Mouse (Mus musculus) WW6 (cell line): ENCODE results near the gene Galnt12.

ENCODE experiments used
- DNase-seq: peaks from one replicate; pipeline ENCODE4 v3.0.0-alpha.2; 2013; ENCODE audit warnings: low read depth, low spot score

The Galnt12 gene

DNA sequence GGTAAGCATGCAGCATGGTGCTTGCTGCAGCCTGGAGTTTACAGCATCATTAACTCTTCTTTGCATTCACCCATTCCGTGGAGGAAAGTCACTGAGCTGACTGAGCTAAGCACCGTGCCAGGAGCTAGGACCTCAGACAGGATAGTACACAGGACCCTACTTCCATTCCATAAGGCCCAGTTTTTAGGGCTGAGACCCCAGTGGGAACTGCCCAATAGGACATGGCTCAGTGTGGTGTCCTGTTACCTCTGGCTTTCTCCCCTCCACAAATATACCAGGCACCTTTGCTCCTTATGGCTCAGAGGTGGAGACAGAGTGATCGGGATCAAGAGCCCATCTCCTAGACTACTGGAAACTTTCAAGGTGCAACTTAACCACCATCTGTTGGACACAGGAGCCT is 59.1 kb downstream of the Galnt12 start:
- no peak for DNase-seq

DNA sequence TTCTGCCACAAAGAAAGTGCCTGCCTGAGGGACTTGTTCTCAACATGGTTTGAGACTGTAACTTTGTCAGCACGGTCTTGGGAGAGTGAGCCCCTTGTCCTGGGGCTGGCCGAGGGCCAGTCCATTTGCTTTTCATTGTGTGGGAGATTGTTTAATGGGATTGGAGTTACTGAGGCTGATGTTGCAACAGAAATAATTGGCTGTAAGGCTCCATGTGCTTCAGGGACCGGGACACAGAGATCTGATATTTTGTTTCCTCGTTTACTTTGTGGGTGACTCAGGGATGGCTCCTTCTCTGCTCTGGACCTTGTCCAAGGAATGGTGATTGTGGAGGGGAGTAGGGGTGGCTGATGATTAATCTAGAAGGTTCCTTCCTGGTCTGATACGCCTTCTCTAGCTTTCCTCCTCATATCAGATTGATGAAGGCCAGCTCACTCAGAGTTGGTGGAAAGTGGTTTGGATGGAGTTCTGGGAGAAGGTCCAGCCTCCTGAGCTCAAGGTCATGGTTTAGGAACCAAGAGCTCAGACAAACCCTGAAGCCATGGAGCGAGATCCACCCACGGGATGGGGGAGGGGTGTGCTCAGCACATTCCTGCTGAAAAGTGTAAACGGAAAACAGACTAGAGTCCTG is 60.0 kb downstream of the Galnt12 start:
- no peak for DNase-seq

- DNase-seq = no peak
Observed at GRCm38 (mm10) chr4:47161103-47161755, 69.5 kb downstream of the Galnt12 start.

- no peak for DNase-seq
Observed at GRCm38 (mm10) chr4:47161756-47162587, 70.3 kb downstream of the Galnt12 start.

DNA sequence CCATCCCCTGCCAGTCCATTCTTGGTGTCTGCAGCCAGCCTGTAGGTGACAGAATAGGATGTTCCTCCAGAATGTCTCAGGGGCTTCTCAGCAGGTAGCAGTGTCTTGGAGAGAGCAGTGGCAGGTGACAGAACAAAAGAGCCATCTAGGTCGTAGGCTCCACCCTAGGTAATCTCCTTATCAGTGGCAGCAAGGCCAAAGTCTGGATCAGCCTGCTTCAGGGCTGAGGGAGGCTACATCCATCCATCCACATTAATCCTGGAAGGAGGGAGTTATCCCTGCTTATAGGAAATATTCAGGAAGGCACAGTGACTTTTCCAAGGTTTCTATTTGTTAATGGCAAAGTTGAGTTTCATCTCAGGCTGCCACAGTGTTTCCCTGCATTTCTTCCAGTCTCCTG is 80.6 kb downstream of the Galnt12 start:
- DNase-seq = no peak
